Mouse (Mus musculus) stomach, embryonic 15.5 days (tissue): ENCODE measurements around the gene Zfp735. TPM values are rescaled to one million over a fixed set of nuclear protein-coding genes. Genes with fewer than 3 reads are reported as not detected.

Source experiments
- ATAC-seq: fragments of 200-750 bp; cut with Nextera tagmentation; 2 replicates; pipeline ENCODE4 v1.8.0; 2017; ENCODE audit warnings: low read depth, moderate number of reproducible peaks, moderate TSS enrichment; ENCODE audit not compliant: insufficient read depth, low FRiP score
- H3K27ac ChIP-seq: fragments of 300-500 bp; sonication (generic); 2 replicates; pipeline ENCODE4 v1.5.1; 2015; ENCODE audit warnings: mild to moderate bottlenecking, inconsistent platforms
- H3K27me3 ChIP-seq: fragments of 300-500 bp; sonication (generic); replicated peaks from 2 replicates; pipeline ENCODE4 v1.6.1; 2015; ENCODE audit warnings: inconsistent platforms
- H3K36me3 ChIP-seq: fragments of 300-500 bp; sonication (generic); 2 replicates; pipeline ENCODE4 v1.6.1; 2015; ENCODE audit warnings: inconsistent platforms
- H3K4me1 ChIP-seq: fragments of 300-500 bp; sonication (generic); 2 replicates; pipeline ENCODE4 v1.6.1; 2015; ENCODE audit warnings: inconsistent platforms
- H3K4me2 ChIP-seq: fragments of 300-500 bp; sonication (generic); 2 replicates; pipeline ENCODE4 v1.6.1; 2015; ENCODE audit warnings: mild to moderate bottlenecking, inconsistent platforms
- H3K4me3 ChIP-seq: fragments of 300-500 bp; sonication (generic); replicated peaks from 2 replicates; pipeline ENCODE4 v1.5.1; 2015; ENCODE audit warnings: inconsistent platforms
- H3K9ac ChIP-seq: fragments of 300-500 bp; sonication (generic); 2 replicates; pipeline ENCODE4 v1.6.1; 2015; ENCODE audit warnings: inconsistent platforms
- H3K9me3 ChIP-seq: fragments of 300-500 bp; sonication (generic); 2 replicates; pipeline ENCODE4 v1.6.1; 2016; ENCODE audit warnings: inconsistent platforms
- WGBS: fragments of 180-500 bp; shearing (Covaris S2); methylation state at CpG from one replicate; pipeline ENCODE4 v1.1.7; 2015; 5-methylcytosine and 5-hydroxymethylcytosine counted together
- polyA plus RNA-seq: library from polyadenylated mRNA; unstranded; fragments of >200 nt; fragmentation: Nextera tagmentation; extraction: Ambion mirVana; gene quantifications from 2 replicates; pipeline ENCODE4 v1.2.1, GENCODE M21; 2015

The Zfp735 gene
- not detected in 2 replicates for polyA plus RNA-seq

DNA sequence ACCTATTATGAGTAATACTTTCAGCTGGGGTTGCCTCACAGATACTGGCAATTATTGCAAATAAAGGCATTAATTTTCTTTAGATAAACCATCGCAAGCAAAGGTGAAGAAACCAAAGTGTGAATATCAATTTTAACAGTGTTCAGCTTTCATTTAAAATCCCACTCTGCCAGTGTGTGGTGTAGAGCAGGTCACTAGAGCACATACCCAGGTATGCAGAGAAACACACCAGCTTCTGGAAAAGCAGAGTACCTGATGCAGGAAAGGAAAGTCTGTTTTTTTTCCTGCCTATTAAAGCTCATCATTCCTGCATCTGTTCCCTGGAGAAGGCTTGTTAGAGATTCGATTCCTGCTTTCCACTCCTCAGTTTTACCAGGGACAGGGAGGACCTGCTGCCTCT, at the start of gene Zfp735:
Zfp735 (plus strand) TSS at position 301 of the 400 bp plus-strand sequence.
- Histone ChIP-seq H3K27ac (no peak within 1 kb of the TSS), H3K9me3 (no peaks in the 10 kb centered on the region), H3K4me3 (no peak within 1 kb of the TSS), H3K4me2 (no peak within 1 kb of the TSS), H3K9ac (no peak within 1 kb of the TSS), H3K4me1 (no peaks in the 10 kb centered on the region), H3K27me3 (no peaks in the 10 kb centered on the region), H3K36me3 (no peaks in the 10 kb centered on the region)
- WGBS: 70% methylated on average over 2 of the region's 2 CpGs
- ATAC-seq: no peak

DNA sequence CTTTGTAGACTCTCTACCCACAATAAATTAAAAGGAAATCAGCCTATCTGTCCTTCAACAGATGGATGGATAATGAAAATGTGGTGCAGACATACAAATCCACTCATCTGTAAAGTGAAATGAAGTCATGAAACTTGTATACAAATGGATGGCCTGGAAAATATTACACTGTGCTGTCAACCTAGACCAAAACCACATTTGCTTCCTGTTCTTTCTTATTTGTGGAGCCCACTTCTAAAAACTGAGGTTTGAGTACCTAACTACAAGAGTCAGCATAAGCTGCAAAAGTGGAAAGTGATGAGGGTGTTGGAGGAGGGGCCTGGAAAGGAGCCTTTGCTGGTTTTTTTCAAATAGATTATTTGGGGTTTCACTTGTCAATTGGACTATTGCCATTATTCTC, 70.5 kb downstream of the Zfp735 start:
- Histone ChIP-seq H3K4me1 (no peaks in the 10 kb centered on the region), H3K9me3 (no peaks in the 10 kb centered on the region), H3K27ac (no peak overlapping the region), H3K4me3 (no peak overlapping the region), H3K36me3 (no peaks in the 10 kb centered on the region), H3K4me2 (no peak overlapping the region), H3K27me3 (no peaks in the 10 kb centered on the region), H3K9ac (no peak overlapping the region)
- ATAC-seq: no peak

Other genes starting within 250 kb of the Zfp735 start
- gene Olfr380, start 231.3 kb upstream of the Zfp735 start, polyA plus RNA-seq: not detected in 2 replicates
- gene Olfr381, start 197.2 kb upstream of the Zfp735 start, polyA plus RNA-seq: not detected in 2 replicates
- not detected in 2 replicates for gene Olfr382, start 171.6 kb upstream of the Zfp735 start, polyA plus RNA-seq
- not detected in 2 replicates for gene Olfr385, start 95.8 kb upstream of the Zfp735 start, polyA plus RNA-seq
- not detected in 2 replicates for gene Olfr384, start 90.2 kb upstream of the Zfp735 start, polyA plus RNA-seq
- gene Olfr389, start 91.9 kb downstream of the Zfp735 start, polyA plus RNA-seq: not detected in 2 replicates
- not detected in 2 replicates for gene Olfr390, start 94.2 kb downstream of the Zfp735 start, polyA plus RNA-seq
- not detected in 2 replicates for gene Olfr391-ps, start 114.3 kb downstream of the Zfp735 start, polyA plus RNA-seq
- not detected in 2 replicates for gene Olfr392, start 128.3 kb downstream of the Zfp735 start, polyA plus RNA-seq
- gene Olfr393, start 162.7 kb downstream of the Zfp735 start, polyA plus RNA-seq: not detected in 2 replicates
- not detected in 2 replicates for gene Olfr394, start 202.0 kb downstream of the Zfp735 start, polyA plus RNA-seq
- gene Olfr395, start 220.5 kb downstream of the Zfp735 start, polyA plus RNA-seq: not detected in 2 replicates
- gene Olfr23, start 247.9 kb downstream of the Zfp735 start, polyA plus RNA-seq: not detected in 2 replicates